Mouse (Mus musculus): Measurements from ENCODE around the gene Casp6. TPM values are rescaled to one million over a fixed set of nuclear protein-coding genes. Genes with fewer than 3 reads are reported as not detected.

The Casp6 gene
- total RNA-seq (2023): 19.7 TPM

DNA sequence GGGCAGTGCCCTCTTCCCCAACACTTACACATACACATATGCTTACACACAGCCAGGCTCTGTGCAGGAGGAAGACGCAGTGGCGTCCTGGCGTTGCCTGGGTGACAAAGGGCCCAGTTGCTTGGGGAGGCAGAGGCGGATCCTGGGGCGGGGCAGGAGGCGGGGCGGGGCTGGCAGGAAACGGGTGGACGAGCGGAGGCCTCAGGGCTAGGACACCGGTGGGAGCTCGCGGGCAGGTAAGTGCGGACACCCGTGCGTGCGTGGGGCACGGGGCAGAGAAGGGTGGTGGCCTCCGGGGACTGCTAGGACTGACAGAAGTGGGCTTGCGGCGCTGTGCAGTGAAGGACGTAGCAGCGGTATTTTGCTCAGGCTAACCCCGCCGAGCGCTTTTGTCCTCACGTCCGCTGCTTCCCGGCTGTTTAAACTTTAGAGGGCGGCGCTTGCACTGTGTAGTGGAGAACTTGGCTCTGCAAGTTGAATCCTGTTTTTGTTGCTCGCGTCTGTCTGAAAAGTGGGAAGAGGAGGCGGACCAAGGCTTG lies at the start of gene Casp6:
Casp6 (plus strand) TSS at position 155 of the 539 bp plus-strand sequence.

DNA sequence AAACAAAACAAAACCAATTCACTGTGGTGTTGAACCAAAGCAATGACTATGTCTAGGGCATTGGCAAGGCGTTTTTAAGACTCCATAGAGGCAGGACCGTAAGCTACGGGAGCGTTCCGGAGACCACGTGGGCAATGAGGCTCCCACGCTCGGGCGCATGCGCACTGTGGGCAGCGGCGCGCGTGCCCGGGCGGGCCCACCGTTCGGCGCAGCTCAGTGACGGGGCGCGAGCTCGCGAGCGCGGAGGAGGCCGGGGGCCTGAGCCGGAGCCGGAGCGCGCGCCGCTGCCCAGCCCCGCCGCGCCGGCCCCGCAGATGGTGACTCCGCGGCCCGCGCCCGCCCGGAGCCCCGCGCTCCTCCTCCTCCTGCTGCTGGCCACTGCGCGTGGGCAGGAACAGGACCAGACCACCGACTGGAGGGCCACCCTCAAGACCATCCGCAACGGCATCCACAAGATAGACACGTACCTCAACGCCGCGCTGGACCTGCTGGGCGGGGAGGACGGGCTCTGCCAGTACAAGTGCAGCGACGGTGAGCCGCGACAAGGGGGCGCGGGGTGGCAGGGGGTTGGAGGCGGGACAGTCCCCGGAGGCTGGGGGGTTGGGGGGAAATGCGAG lies 22.7 kb upstream of the Casp6 start, which contains the start of gene Pla2g12a:
Pla2g12a (plus strand) TSS at position 202 of the 617 bp plus-strand sequence.

Other genes with a start within 250 kb of the Casp6 start
- 4.1 TPM for gene Egf, start 146.1 kb upstream of the Casp6 start, total RNA-seq (2023)
- not detected for gene Lrit3, start 97.4 kb upstream of the Casp6 start, total RNA-seq (2023)
- gene Rrh, start 78.8 kb upstream of the Casp6 start, total RNA-seq (2023): 2.7 TPM
- 82.0 TPM for gene Gar1, start 70.0 kb upstream of the Casp6 start, total RNA-seq (2023)
- gene Cfi, start 65.5 kb upstream of the Casp6 start, total RNA-seq (2023): not detected
- gene Pla2g12a, start 22.8 kb upstream of the Casp6 start, total RNA-seq (2023): 11.1 TPM
- 3.5 TPM for gene Mcub, start 68.8 kb downstream of the Casp6 start, total RNA-seq (2023)
- 121 TPM for gene Sec24b, start 160.1 kb downstream of the Casp6 start, total RNA-seq (2023)
- not detected for gene Col25a1, start 230.1 kb downstream of the Casp6 start, total RNA-seq (2023)

Measured in CD8-positive naive resting alpha-beta T cell, adult 57 days (primary cell).